23 mouse cellular contexts compared by ENCODE assay signal in genomic region chr1:89867847-89868246, GRCm38 (mm10).
"Had no signal": no experiment of that assay in that cellular context is flagged by ENCODE, and none has a peak within 500 bp of the region (broad histone marks: within the 10 kb centered on the region; RNA-seq: fewer than 3 reads in every experiment).

No protein-coding gene starts in this region.

- H3K27ac ChIP-seq: gastrocnemius, adult 2 months; heart, embryonic 10.5 days; hindbrain, embryonic 14.5 days; intestine, embryonic 15.5 days; layer of hippocampus, adult 2 months; limb, embryonic 12.5 days; liver, embryonic 13.5 days; liver, embryonic 15.5 days had no signal

- H3K9ac ChIP-seq: heart, embryonic 12.5 days; hindbrain, embryonic 14.5 days; intestine, embryonic 15.5 days; limb, embryonic 12.5 days; liver, embryonic 13.5 days; liver, embryonic 15.5 days had no signal

- H3K9me3 ChIP-seq: heart, embryonic 10.5 days; heart, embryonic 12.5 days; intestine, embryonic 15.5 days; limb, embryonic 12.5 days; liver, embryonic 13.5 days; liver, embryonic 15.5 days had no signal

- H3K27me3 ChIP-seq: heart, embryonic 12.5 days; intestine, embryonic 15.5 days; limb, embryonic 12.5 days; liver, embryonic 13.5 days; liver, embryonic 15.5 days had no signal

- ATAC-seq: hindbrain, embryonic 16.5 days; inflammation-experienced regulatory T-cells, adult 6 months; intestine, embryonic 15.5 days; intestine, postnatal 0 days had no signal

- DNase-seq: gastrocnemius, adult 2 months; gastrocnemius, postnatal 10 days; gastrocnemius, postnatal 25 days; heart, adult 18-20 months; heart, postnatal 10 days; heart, postnatal 4 days; kidney, adult 2 months; kidney, postnatal 25 days; layer of hippocampus, postnatal 36 days; left cerebral cortex, postnatal 4 days; liver; liver, embryonic 13.5 days had no signal

- H3K36me3 ChIP-seq: heart, embryonic 10.5 days; heart, embryonic 12.5 days; intestine, embryonic 15.5 days; limb, embryonic 12.5 days; liver, embryonic 13.5 days; liver, embryonic 15.5 days had no signal

- H3K4me2 ChIP-seq: heart, embryonic 12.5 days; hindbrain, embryonic 14.5 days; intestine, embryonic 15.5 days; limb, embryonic 12.5 days; liver, embryonic 11.5 days; liver, embryonic 13.5 days; liver, embryonic 15.5 days had no signal

- H3K4me1 ChIP-seq: liver, embryonic 13.5 days; liver, embryonic 15.5 days had no signal

- H3K4me3 ChIP-seq: gastrocnemius, adult 2 months; heart, embryonic 10.5 days; heart, embryonic 12.5 days; intestine, embryonic 15.5 days; layer of hippocampus, adult 2 months; limb, embryonic 12.5 days; liver, embryonic 13.5 days; liver, embryonic 15.5 days had no signal
